Mouse (Mus musculus) forebrain, postnatal 0 days (tissue): ENCODE measurements around the gene Tfeb. TPM values are rescaled to one million over a fixed set of nuclear protein-coding genes. Genes with fewer than 3 reads are reported as not detected.

ENCODE experiments used
- ATAC-seq: fragments of 200-750 bp; cut with Nextera tagmentation; 2 replicates; pipeline ENCODE4 v1.8.0; 2017; ENCODE audit warnings: mild to moderate bottlenecking, moderate library complexity
- DNase-seq: peaks from one replicate; pipeline ENCODE4 v3.0.0-alpha.2; 2015
- H3K27ac ChIP-seq: fragments of 300-500 bp; sonication (generic); 2 replicates; pipeline ENCODE4 v1.5.1; 2014; ENCODE audit warnings: low read depth, mild to moderate bottlenecking, antibody characterized with exemption, low read length, moderate library complexity, mixed read lengths
- H3K27me3 ChIP-seq: fragments of 300-500 bp; sonication (generic); 2 replicates; pipeline ENCODE4 v1.6.1; 2014; ENCODE audit warnings: mild to moderate bottlenecking, low read length, mixed read lengths; ENCODE audit not compliant: insufficient read depth
- H3K36me3 ChIP-seq: fragments of 300-500 bp; sonication (generic); 2 replicates; pipeline ENCODE4 v1.6.1; 2014; ENCODE audit warnings: mild to moderate bottlenecking, moderate library complexity; ENCODE audit not compliant: insufficient read depth
- H3K4me1 ChIP-seq: fragments of 300-500 bp; sonication (generic); 2 replicates; pipeline ENCODE4 v1.6.1; 2014; ENCODE audit warnings: antibody characterized with exemption; ENCODE audit not compliant: insufficient read depth
- H3K4me2 ChIP-seq: fragments of 300-500 bp; sonication (generic); 2 replicates; pipeline ENCODE4 v1.6.1; 2014; ENCODE audit warnings: low read depth, mild to moderate bottlenecking, moderate library complexity
- H3K4me3 ChIP-seq: fragments of 300-500 bp; sonication (generic); 2 replicates; pipeline ENCODE4 v1.5.1; 2014; ENCODE audit warnings: low read depth, low read length, mixed read lengths
- H3K9ac ChIP-seq: fragments of 300-500 bp; sonication (generic); 2 replicates; pipeline ENCODE4 v1.6.1; 2014; ENCODE audit warnings: mild to moderate bottlenecking
- H3K9me3 ChIP-seq: fragments of 300-500 bp; sonication (generic); 2 replicates; pipeline ENCODE4 v1.6.1; 2016; ENCODE audit warnings: low read length
- CTCF ChIP-seq: sonication (generic); IDR thresholded peaks from 2 replicates; pipeline ENCODE4 v1.5.1; 2016; ENCODE audit warnings: antibody characterized with exemption, control low read depth, low read depth
- WGBS: fragments of 180-500 bp; shearing (Covaris S2); extraction: QIAGEN DNeasy Blood & Tissue Kit; methylation state at CpG from one replicate; pipeline ENCODE4 v1.1.7; 2014; 5-methylcytosine and 5-hydroxymethylcytosine counted together
- polyA plus RNA-seq: library from polyadenylated mRNA; unstranded; fragments of >200 nt; fragmentation: Nextera tagmentation; extraction: Ambion mirVana; gene quantifications from 2 replicates; pipeline ENCODE4 v1.2.1, GENCODE M21; 2015
- total RNA-seq: library from RNA; depleted of rRNA; stranded (reverse); fragments of >200 nt; gene quantifications from 2 replicates; pipeline ENCODE4 v1.2.3, GENCODE M21; 2014

Tfeb gene
- total and polyA plus RNA-seq, 2 experiments from 2014 or later: 4.6 to 5.5 TPM

- Histone ChIP-seq H3K4me3 (no peak overlapping the region), H3K9me3 (no peaks in the 10 kb centered on the region), H3K9ac (no peak overlapping the region), H3K27me3 (no peaks in the 10 kb centered on the region), H3K4me2 (no peak overlapping the region), H3K27ac (no peak overlapping the region), H3K36me3 (no peaks in the 10 kb centered on the region), H3K4me1 (no peaks in the 10 kb centered on the region)
- no peak for DNase-seq
- 75% methylated on average over 2 of the region's 2 CpGs for WGBS
- TF ChIP-seq CTCF: no peak
- no peak for ATAC-seq
Observed at GRCm38 (mm10) chr17:47777141-47777540, 40.3 kb downstream of the Tfeb start.

DNA sequence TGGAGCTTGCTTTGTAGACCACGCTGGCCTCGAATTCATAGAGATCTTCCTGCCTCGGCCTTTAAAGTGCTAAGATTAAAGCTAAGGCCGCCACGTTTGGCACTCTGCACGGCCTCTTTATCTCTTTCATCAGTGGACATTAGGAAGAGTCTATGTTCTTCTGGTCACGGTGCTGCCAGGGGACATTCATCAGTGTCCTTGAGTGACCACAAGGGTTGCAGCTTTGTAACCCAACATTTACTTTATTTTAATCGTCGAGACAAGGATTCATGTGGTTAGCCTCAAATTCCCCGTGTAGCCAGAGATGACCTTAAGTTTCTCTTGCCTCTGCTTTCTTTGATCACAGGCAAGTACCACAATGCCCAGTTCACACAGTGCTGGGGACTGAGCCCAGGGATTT lies 43.6 kb downstream of the Tfeb start:
- Histone ChIP-seq H3K9me3 (no peaks in the 10 kb centered on the region), H3K9ac (no peak overlapping the region), H3K4me1 (no peaks in the 10 kb centered on the region), H3K4me2 (no peak overlapping the region), H3K27ac (no peak overlapping the region), H3K4me3 (no peak overlapping the region), H3K36me3 (no peaks in the 10 kb centered on the region), H3K27me3 (no peaks in the 10 kb centered on the region)
- ATAC-seq: no peak
- no peak for TF ChIP-seq CTCF
- 87% methylated on average over 10 of the region's 10 CpGs for WGBS
- no peak for DNase-seq

GRCm38 (mm10) chr17:47782486-47782885 lies 45.7 kb downstream of the Tfeb start:
- no peaks in the 10 kb centered on the region for H3K4me1 ChIP-seq
- no peak overlapping the region for H3K9ac ChIP-seq
- H3K27me3 ChIP-seq: no peaks in the 10 kb centered on the region
- WGBS: 82% methylated on average over 3 of the region's 3 CpGs
- ATAC-seq: no peak
- no peak for TF ChIP-seq CTCF
- no peak overlapping the region for H3K27ac ChIP-seq
- no peaks in the 10 kb centered on the region for H3K9me3 ChIP-seq
- no peak overlapping the region for H3K4me2 ChIP-seq
- no peak overlapping the region for H3K4me3 ChIP-seq
- no peak for DNase-seq
- no peaks in the 10 kb centered on the region for H3K36me3 ChIP-seq

GRCm38 (mm10) chr17:47783445-47784223 lies 46.8 kb downstream of the Tfeb start:
- Histone ChIP-seq H3K27me3 (no peaks in the 10 kb centered on the region), H3K9me3 (no peaks in the 10 kb centered on the region), H3K36me3 (no peaks in the 10 kb centered on the region), H3K27ac (no peak overlapping the region), H3K4me1 (no peaks in the 10 kb centered on the region), H3K4me2 (no peak overlapping the region), H3K9ac (no peak overlapping the region), H3K4me3 (no peak overlapping the region)
- WGBS: 84% methylated on average over 8 of the region's 8 CpGs
- DNase-seq (no peak), ATAC-seq (no peak)
- no peak for TF ChIP-seq CTCF

GRCm38 (mm10) chr17:47784411-47784810 lies 47.6 kb downstream of the Tfeb start:
- H3K27ac ChIP-seq: no peak overlapping the region
- DNase-seq (no peak), ATAC-seq (no peak)
- H3K9me3 ChIP-seq: no peaks in the 10 kb centered on the region
- H3K9ac ChIP-seq: no peak overlapping the region
- TF ChIP-seq CTCF: no peak
- H3K36me3 ChIP-seq: no peaks in the 10 kb centered on the region
- 84% methylated on average over 6 of the region's 6 CpGs for WGBS
- no peaks in the 10 kb centered on the region for H3K4me1 ChIP-seq
- H3K4me2 ChIP-seq: no peak overlapping the region
- no peak overlapping the region for H3K4me3 ChIP-seq
- no peaks in the 10 kb centered on the region for H3K27me3 ChIP-seq

DNA sequence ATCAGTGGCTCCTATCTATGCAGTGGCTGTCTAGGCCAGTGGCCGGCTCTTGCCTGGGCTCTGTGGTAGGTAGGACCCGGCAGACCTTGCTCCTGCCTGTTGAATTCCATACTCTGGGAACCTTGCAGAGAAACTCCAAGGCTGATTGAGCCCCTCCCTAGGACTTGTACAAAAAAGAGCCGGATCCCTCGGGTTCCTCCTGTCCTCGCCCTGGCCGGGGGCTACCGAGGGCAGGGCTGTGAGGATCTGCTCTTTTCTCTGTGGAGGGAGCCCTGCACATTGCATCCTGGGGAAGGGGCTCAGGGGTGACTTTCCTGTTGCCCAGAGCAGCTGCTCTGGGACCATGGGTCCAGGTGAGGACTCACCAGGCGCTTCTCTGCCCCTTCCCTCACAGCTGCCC lies 50.8 kb downstream of the Tfeb start:
- H3K9ac ChIP-seq: no peak overlapping the region
- H3K4me3 ChIP-seq: no peak overlapping the region
- no peaks in the 10 kb centered on the region for H3K9me3 ChIP-seq
- no peak overlapping the region for H3K27ac ChIP-seq
- no peaks in the 10 kb centered on the region for H3K27me3 ChIP-seq
- H3K4me2 ChIP-seq: no peak overlapping the region
- H3K4me1 ChIP-seq: no peaks in the 10 kb centered on the region
- no peak for TF ChIP-seq CTCF
- 51% methylated on average over 7 of the region's 8 CpGs for WGBS
- ATAC-seq: no peak
- no peak for DNase-seq
- H3K36me3 ChIP-seq: no peaks in the 10 kb centered on the region

- DNase-seq (no peak), ATAC-seq (no peak)
- Histone ChIP-seq H3K4me1 (no peaks in the 10 kb centered on the region), H3K36me3 (no peaks in the 10 kb centered on the region), H3K27ac (no peak overlapping the region), H3K9me3 (no peaks in the 10 kb centered on the region), H3K27me3 (no peaks in the 10 kb centered on the region), H3K4me3 (no peak overlapping the region), H3K4me2 (no peak overlapping the region), H3K9ac (no peak overlapping the region)
- TF ChIP-seq CTCF: no peak
- whole genome bisulfite sequencing: 9% methylated on average over 4 of the region's 4 CpGs
Observed at GRCm38 (mm10) chr17:47788306-47788705, 51.5 kb downstream of the Tfeb start.
